Mouse (Mus musculus) heart, adult 2 months (tissue): ENCODE measurements around the gene Cideb. TPM values are rescaled to one million over a fixed set of nuclear protein-coding genes. Genes with fewer than 3 reads are reported as not detected.

ENCODE experiments used
- DNase-seq, 2 experiments: peaks; one replicate each; pipeline ENCODE4 v3.0.0; 2021
- H3K27ac ChIP-seq: fragments of 200-600 bp; 2 replicates; pipeline ENCODE4 v1.8.1; 2022
- H3K27me3 ChIP-seq: fragments of 200-500 bp; 2 replicates; pipeline ENCODE4 v1.6.1; 2012; ENCODE audit warnings: mild to moderate bottlenecking, low read length, inconsistent platforms, mixed read lengths; ENCODE audit not compliant: control insufficient read depth, insufficient read depth
- H3K36me3 ChIP-seq: fragments of 200-500 bp; 2 replicates; pipeline ENCODE4 v1.6.1; 2012; ENCODE audit warnings: low read length, inconsistent platforms; ENCODE audit not compliant: control insufficient read depth, insufficient read depth
- H3K4me1 ChIP-seq: fragments of 200-500 bp; 2 replicates; pipeline ENCODE4 v1.6.1; 2011; ENCODE audit warnings: low read length; ENCODE audit not compliant: control insufficient read depth, insufficient read depth
- H3K4me3 ChIP-seq: fragments of 200-600 bp; 2 replicates; pipeline ENCODE4 v1.8.1; 2022
- H3K79me2 ChIP-seq: fragments of 200-500 bp; replicated peaks from 2 replicates; pipeline ENCODE4 v1.6.1; 2012; ENCODE audit warnings: mild to moderate bottlenecking, inconsistent platforms, low read length, moderate library complexity, mixed read lengths; ENCODE audit not compliant: control insufficient read depth, insufficient read depth
- H3K9ac ChIP-seq: fragments of 200-500 bp; 2 replicates; pipeline ENCODE4 v1.6.1; 2012; ENCODE audit warnings: low read depth, mild to moderate bottlenecking, control low read depth, inconsistent platforms, low read length, mixed read lengths
- CTCF ChIP-seq: fragments of 200-600 bp; IDR thresholded peaks from 2 replicates; pipeline ENCODE4 v1.8.1; 2022; ENCODE audit warnings: antibody characterized with exemption, mild to moderate bottlenecking, moderate library complexity
- EP300 ChIP-seq: fragments of 200-500 bp; IDR thresholded peaks from 2 replicates; pipeline ENCODE4 v1.6.1; 2011; ENCODE audit warnings: low read depth, low read length, control low read depth; ENCODE audit not compliant: insufficient read depth
- POLR2A ChIP-seq: fragments of 200-500 bp; IDR thresholded peaks from 2 replicates; pipeline ENCODE4 v1.6.1; 2011; ENCODE audit warnings: mild to moderate bottlenecking, low read depth, low read length, control low read depth; ENCODE audit not compliant: insufficient read depth
- WGBS: fragments of 180-500 bp; shearing (Covaris S2); methylation state at CpG from one replicate; pipeline ENCODE4 v1.1.7; 2018; 5-methylcytosine and 5-hydroxymethylcytosine counted together
- intact Hi-C: fragments of 180-260 bp; cut with DNase I; formaldehyde crosslinking; loops from one replicate; pipeline ENCODE4 v1.15.1; 2025
- polyA plus RNA-seq: library from polyadenylated mRNA; depleted of rRNA; stranded (reverse); fragments of >200 nt; gene quantifications from 2 replicates; pipeline ENCODE4 v1.2.3, GENCODE M21; 2012
- total RNA-seq, 2 experiments: library from RNA; stranded (reverse); gene quantifications; 2 replicates each; pipeline ENCODE4 v1.2.3; 2021

The Cideb gene
- total and polyA plus RNA-seq, 3 experiments: 0.81 to 8.1 (median 0.98) TPM

GRCm38 (mm10) chr14:55769087-55769703, 10.9 kb upstream of the Cideb start:
- no peaks in the 10 kb centered on the region for H3K4me1 ChIP-seq
- WGBS: 84% methylated on average over 16 of the region's 16 CpGs

GRCm38 (mm10) chr14:55768555-55768954, 10.3 kb upstream of the Cideb start:
- H3K27ac ChIP-seq: no peak overlapping the region
- no peaks in the 10 kb centered on the region for H3K36me3 ChIP-seq
- DNase-seq: no peak
- no peak overlapping the region for H3K9ac ChIP-seq
- no peaks in the 10 kb centered on the region for H3K27me3 ChIP-seq
- intact Hi-C loops: no loop called here
- WGBS: 77% methylated on average over 6 of the region's 6 CpGs
- TF ChIP-seq EP300 (no peak), CTCF (no peak), POLR2A (no peak)
- no peak overlapping the region for H3K4me3 ChIP-seq
- H3K4me1 ChIP-seq: no peaks in the 10 kb centered on the region
- H3K79me2 ChIP-seq: no peaks in the 10 kb centered on the region

More at GRCm38 (mm10) chr14:55769087-55769703, 10.9 kb upstream of the Cideb start:
- no peak overlapping the region for H3K27ac ChIP-seq
- no peaks in the 10 kb centered on the region for H3K27me3 ChIP-seq
- intact Hi-C loops: no loop called here
- H3K36me3 ChIP-seq: no peaks in the 10 kb centered on the region
- no peaks in the 10 kb centered on the region for H3K79me2 ChIP-seq
- TF ChIP-seq CTCF: no peak
- no peak for TF ChIP-seq EP300
- TF ChIP-seq POLR2A: no peak
- no peak overlapping the region for H3K9ac ChIP-seq
- H3K4me3 ChIP-seq: no peak overlapping the region
- no peak for DNase-seq

GRCm38 (mm10) chr14:55767519-55768414, 9.5 kb upstream of the Cideb start:
- Histone ChIP-seq H3K27ac (no peak overlapping the region), H3K4me3 (peak overlapping the region; percentile 40), H3K36me3 (no peaks in the 10 kb centered on the region), H3K27me3 (no peaks in the 10 kb centered on the region), H3K9ac (peak overlapping the region; percentile 55), H3K79me2 (no peaks in the 10 kb centered on the region), H3K4me1 (peaks cover 5% of the 10 kb centered on the region)
- peak; percentile 69 to 74 for DNase-seq
- 22% methylated on average over 52 of the region's 52 CpGs for WGBS
- intact Hi-C loops: no loop called here
- TF ChIP-seq POLR2A (0 out of 2 replicates have a peak, but pooled peaks have one; percentile 16), CTCF (peak; percentile 74), EP300 (no peak)

- WGBS: 57% methylated on average over 4 of the region's 4 CpGs
- H3K9ac ChIP-seq: no peak within 1 kb of the TSS
- intact Hi-C loops: no loop called here
- TF ChIP-seq POLR2A (no peak), EP300 (no peak), CTCF (no peak)
- no peak within 1 kb of the TSS for H3K4me3 ChIP-seq
- 0 out of 2 replicates have a peak, but pooled peaks cover 2% of the 10 kb centered on the region for H3K27me3 ChIP-seq
- H3K36me3 ChIP-seq: no peaks in the 10 kb centered on the region
- no peak for DNase-seq
- H3K4me1 ChIP-seq: peaks cover 7% of the 10 kb centered on the region
- no peaks in the 10 kb centered on the region for H3K79me2 ChIP-seq
- no peak within 1 kb of the TSS for H3K27ac ChIP-seq
Measured at GRCm38 (mm10) chr14:55765696-55766095, 7.4 kb upstream of the Cideb start, which contains the start of gene Ltb4r1. Gene Ltb4r1, plus strand, starts transcription at chr14:55765962.

- Histone ChIP-seq H3K27ac (peak overlapping the region; percentile 55), H3K36me3 (no peaks in the 10 kb centered on the region), H3K4me3 (no peak overlapping the region; the same call in 1 of the 2 replicates), H3K4me1 (peaks cover 7% of the 10 kb centered on the region), H3K9ac (peak overlapping the region; percentile 42; the same call in 1 of the 2 replicates), H3K27me3 (0 out of 2 replicates have a peak, but pooled peaks cover 2% of the 10 kb centered on the region), H3K79me2 (no peaks in the 10 kb centered on the region)
- peak; percentile 44 to 48 for DNase-seq
- intact Hi-C loops: no loop called here
- WGBS: 19% methylated on average over 7 of the region's 7 CpGs
- TF ChIP-seq POLR2A (no peak), EP300 (no peak), CTCF (no peak)
Measured at GRCm38 (mm10) chr14:55763166-55763565, 4.9 kb upstream of the Cideb start.
